ENCODE assay signal across 21 mouse cellular contexts in genomic region chr1:151660883-151661282, GRCm38 (mm10).
DNase-seq lines count a peak whose midpoint lies in the region; ATAC-seq lines count a peak whose summit lies in the region.
"Had no signal": no experiment of that assay in that cellular context is flagged by ENCODE, and none has a peak within 500 bp of the region (broad histone marks: within the 10 kb centered on the region; RNA-seq: fewer than 3 reads in every experiment).

No protein-coding gene starts in this region.

- ATAC-seq in CD4-positive, CD25-positive, alpha-beta regulatory T cell, adult 4 months = peak; percentile 56
- peak; percentile 49 for ATAC-seq in granulocyte monocyte progenitor cell, adult 5-6 weeks (replicated peaks; ENCODE audit: poor library complexity, severe bottlenecking)
- ATAC-seq in megakaryocyte progenitor cell, adult 5-6 weeks (replicated peaks; ENCODE audit: poor library complexity) = 0 out of 2 replicates have a peak, but pooled peaks have one; percentile 29
- ATAC-seq: forebrain, embryonic 16.5 days; liver, embryonic 12.5 days; liver, postnatal 0 days; midbrain, embryonic 15.5 days had no signal

- peak; percentile 79 for DNase-seq in 416B (ENCODE audit: low read depth)
- DNase-seq in ovary, postnatal 14 days (ENCODE audit: low spot score) = no peak
- no peak for DNase-seq in ovary, adult 18-20 months (ENCODE audit: low spot score)
- no peak for DNase-seq in cerebellum, postnatal 14 days
- DNase-seq: adrenal gland, postnatal 36 days; cerebellum, adult 8-10 months; gastrocnemius, postnatal 10 days; heart, adult 18-20 months; kidney, adult 18-20 months; kidney, postnatal 4 days; layer of hippocampus, postnatal 36 days; left cerebral cortex, postnatal 4 days; liver, postnatal 0 days; lung, postnatal 4 days; thymus, postnatal 4 days had no signal
